Mouse (Mus musculus) regulatory T cell (primary cell): Measurements from ENCODE around the gene Sppl2c.

ENCODE experiments used
- in situ Hi-C: fragments of 300-600 bp; cut with MboI, MseI; formaldehyde crosslinking; loops from one replicate; pipeline ENCODE4 v1.15.1; 2025; ENCODE audit warnings: high pct_unique_total_duplicates

Sppl2c gene

GRCm38 (mm10) chr11:104237958-104238747 lies 52.0 kb downstream of the Sppl2c start:
- in situ Hi-C loops = no loop called here
